Mouse (Mus musculus): ENCODE data around the gene Lig1.

DNA sequence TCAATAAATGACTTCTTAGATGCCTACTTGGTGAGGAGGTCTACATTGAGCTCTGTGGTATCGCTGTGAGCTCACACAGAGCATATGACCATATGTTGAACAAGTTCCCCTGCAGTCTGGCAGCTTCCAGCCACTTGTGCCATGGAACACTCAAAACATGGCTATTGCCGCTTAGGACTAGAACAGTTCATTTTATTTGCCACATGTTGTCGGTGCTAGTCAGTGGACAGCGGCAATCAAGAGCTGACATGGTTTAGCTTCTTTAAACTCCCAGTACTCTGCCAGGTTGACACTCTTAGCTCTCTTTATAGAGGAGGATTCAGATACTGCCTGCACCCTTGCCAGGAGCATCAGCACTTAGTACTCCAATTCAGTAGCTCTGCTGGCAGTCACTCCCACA, 34.3 kb downstream of the Lig1 start:
- TF ChIP-seq POLR2A (IDR thresholded peaks at IDR 0.05; ENCODE audit: extremely low read depth, insufficient read depth, low read length) (no peak), CTCF (IDR thresholded peaks at IDR 0.05; ENCODE audit: low read depth, low read length) (no peak)
